ENCODE assay signal across 20 mouse cellular contexts in the genomic region with DNA sequence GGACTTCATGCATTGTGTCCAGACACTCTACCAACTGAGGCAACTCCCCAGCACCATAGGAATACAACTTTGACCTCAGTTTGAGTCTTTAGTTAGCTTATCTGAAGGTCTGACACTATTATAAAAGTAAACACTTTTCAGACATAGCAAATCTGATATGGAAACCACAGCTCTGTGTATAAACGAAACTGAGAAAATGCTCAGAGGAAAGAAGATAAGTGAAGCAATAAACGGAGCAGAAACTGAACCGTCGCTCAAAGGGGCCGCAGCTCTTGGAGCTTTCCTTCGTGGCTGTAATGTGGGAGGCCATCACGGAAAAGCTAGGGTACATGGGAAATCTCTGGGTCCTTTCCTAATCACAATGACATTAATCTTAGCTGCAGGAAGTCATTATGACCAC. TPM values are rescaled to one million over a fixed set of nuclear protein-coding genes. Genes with fewer than 3 reads are reported as not detected.
DNase-seq lines count a peak whose midpoint lies in the region; ATAC-seq and TF ChIP-seq lines count a peak whose summit lies in the region.
"Had no signal": no experiment of that assay in that cellular context is flagged by ENCODE, and none has a peak within 500 bp of the region (broad histone marks: within the 10 kb centered on the region; RNA-seq: fewer than 3 reads in every experiment).

No protein-coding gene starts in this region.

- H3K27me3 ChIP-seq in intestine, embryonic 15.5 days (replicated peaks) = no peaks in the 10 kb centered on the region
- H3K27me3 ChIP-seq in small intestine, adult 2 months (ENCODE audit: control insufficient read depth, insufficient read depth, low read length) = no peaks in the 10 kb centered on the region
- H3K27me3 ChIP-seq: embryonic facial prominence, embryonic 13.5 days; forebrain, embryonic 13.5 days; heart, embryonic 12.5 days had no signal

- peak overlapping the region; percentile 77 for H3K27ac ChIP-seq in intestine, embryonic 15.5 days
- H3K27ac ChIP-seq in small intestine, adult 2 months (ENCODE audit: insufficient read depth, low read depth, low read length) = peak overlapping the region; percentile 75
- H3K27ac ChIP-seq: embryonic facial prominence, embryonic 13.5 days; forebrain, embryonic 13.5 days; gastrocnemius, adult 2 months; hindbrain, embryonic 10.5 days; hindbrain, embryonic 14.5 days had no signal

- no peak for ATAC-seq in intestine, embryonic 15.5 days
- ATAC-seq: forebrain, embryonic 13.5 days; forebrain, postnatal 0 days had no signal

- WGBS in intestine, embryonic 15.5 days = 55% methylated on average over 7 of the region's 7 CpGs
- WGBS in small intestine, adult 2 months = 14% methylated on average over 7 of the region's 7 CpGs

- peaks cover 17% of the 10 kb centered on the region; the same call in 1 of the 2 replicates for H3K4me1 ChIP-seq in intestine, embryonic 15.5 days (replicated peaks)
- peaks cover 13% of the 10 kb centered on the region for H3K4me1 ChIP-seq in small intestine, adult 2 months (ENCODE audit: control insufficient read depth, insufficient read depth, insufficient read length, low read length)

- no peak for TF ChIP-seq CTCF in small intestine, adult 2 months (IDR thresholded peaks at IDR 0.05; ENCODE audit: extremely low read depth, insufficient read length, insufficient replicate concordance, low read depth, low read length)

- no peak overlapping the region for H3K4me3 ChIP-seq in intestine, embryonic 15.5 days (replicated peaks)
- no peak overlapping the region for H3K4me3 ChIP-seq in small intestine, adult 2 months (ENCODE audit: low read depth, low read length)
- H3K4me3 ChIP-seq: embryonic facial prominence, embryonic 13.5 days; forebrain, embryonic 13.5 days; gastrocnemius, adult 2 months; heart, embryonic 12.5 days; hindbrain, embryonic 10.5 days had no signal

- H3K4me2 ChIP-seq in intestine, embryonic 15.5 days (replicated peaks) = no peak overlapping the region
- H3K4me2 ChIP-seq: embryonic facial prominence, embryonic 13.5 days; forebrain, embryonic 13.5 days; heart, embryonic 12.5 days; hindbrain, embryonic 14.5 days had no signal

- TF ChIP-seq POLR2A in small intestine, adult 2 months (IDR thresholded peaks at IDR 0.05; ENCODE audit: low read depth, low read length) = no peak

- H3K36me3 ChIP-seq in intestine, embryonic 15.5 days = no peaks in the 10 kb centered on the region
- H3K36me3 ChIP-seq in small intestine, adult 2 months (ENCODE audit: control insufficient read depth, insufficient read depth, low read length) = no peaks in the 10 kb centered on the region
- H3K36me3 ChIP-seq: embryonic facial prominence, embryonic 13.5 days had no signal

- peak; percentile 33 for DNase-seq in 416B (ENCODE audit: low read depth)
- DNase-seq in CD4-positive helper T cell, adult 2 months (ENCODE audit: low read depth, low spot score) = peak; percentile 26
- DNase-seq in kidney, postnatal 10 days = no peak
- DNase-seq in layer of hippocampus, postnatal 10 days (ENCODE audit: low spot score in 2 of 2) = no peak
- no peak for DNase-seq in layer of hippocampus, adult 9-10 months (ENCODE audit: low spot score)
- DNase-seq: adrenal gland, adult 8-10 months; adrenal gland, postnatal 36 days; B cell, adult 2 months; cerebellum, adult 2 months; cerebellum, postnatal 14 days; forebrain, postnatal 0 days; gastrocnemius, adult 2 months; gastrocnemius, postnatal 25 days had no signal

- H3K9ac ChIP-seq in intestine, embryonic 15.5 days = no peak overlapping the region
- H3K9ac ChIP-seq: embryonic facial prominence, embryonic 13.5 days; forebrain, embryonic 13.5 days; forebrain, postnatal 0 days; heart, embryonic 12.5 days; hindbrain, embryonic 14.5 days had no signal

- no peaks in the 10 kb centered on the region for H3K9me3 ChIP-seq in intestine, embryonic 15.5 days
- H3K9me3 ChIP-seq: embryonic facial prominence, embryonic 13.5 days; forebrain, embryonic 13.5 days; heart, embryonic 12.5 days had no signal

RNA-seq across cellular contexts. Expression of a gene that starts 2.3 kb away (rescaled TPM):
- polyA plus RNA-seq in intestine, embryonic 15.5 days (2015; fragmentation: Nextera tagmentation; extraction: Ambion mirVana) = 49.9 and 54.7 TPM in 2 replicates
- 9.9 and 18.7 TPM in 2 replicates for polyA plus RNA-seq in small intestine, adult 2 months (2012; rRNA removed)
- 100 to 1,000 TPM; 103 to 111 TPM for total RNA-seq in layer of hippocampus, postnatal 10 days (2021)

RNA-seq across cellular contexts. Expression of a gene that starts 44.7 kb away (rescaled TPM):
- 77.5 and 77.7 TPM in 2 replicates for polyA plus RNA-seq in intestine, embryonic 15.5 days (2015; fragmentation: Nextera tagmentation; extraction: Ambion mirVana)
- 26.6 and 46.1 TPM in 2 replicates for polyA plus RNA-seq in small intestine, adult 2 months (2012; rRNA removed)
- total RNA-seq in layer of hippocampus, postnatal 10 days (2021) = 10 to 100 TPM; 26.3 to 30.5 TPM

RNA-seq across cellular contexts. Expression of a gene that starts 46.3 kb away (rescaled TPM):
- 51.9 and 53.1 TPM in 2 replicates for polyA plus RNA-seq in intestine, embryonic 15.5 days (2015; fragmentation: Nextera tagmentation; extraction: Ambion mirVana)
- polyA plus RNA-seq in small intestine, adult 2 months (2012; rRNA removed) = 7.8 and 17.0 TPM in 2 replicates
- total RNA-seq in layer of hippocampus, postnatal 10 days (2021) = 10 to 100 TPM; 46.1 to 52.7 TPM

Comparison
In these comparisons a context has a peak if more than half of its experiments do, and no peak if none do; other contexts are left out.
1. DNase-seq: peak in 416B (single experiment) and CD4-positive helper T cell, adult 2 months (single experiment); none in kidney, postnatal 10 days (single experiment), layer of hippocampus, postnatal 10 days (0 of 2) and layer of hippocampus, adult 9-10 months (single experiment).